Mouse (Mus musculus) heart, embryonic 12.5 days (tissue): ENCODE measurements at regions not wholly inside any gene's neighbourhood (a gene's known extent, or its start where the extent isn't known, plus 50 kb on each side); places are given as distances from the start of the nearest gene placed in this dataset.

Experiments used
- ATAC-seq: fragments of 200-750 bp; cut with Nextera tagmentation; 2 replicates; pipeline ENCODE4 v1.8.0; 2017; ENCODE audit warnings: moderate TSS enrichment, moderate library complexity; ENCODE audit not compliant: insufficient number of reproducible peaks, low FRiP score
- H3K27ac ChIP-seq: fragments of 300-500 bp; sonication (generic); 2 replicates; pipeline ENCODE4 v1.5.1; 2016; ENCODE audit warnings: mild to moderate bottlenecking, moderate library complexity; ENCODE audit not compliant: poor library complexity, severe bottlenecking
- H3K27me3 ChIP-seq: fragments of 300-500 bp; sonication (generic); replicated peaks from 2 replicates; pipeline ENCODE4 v1.6.1; 2016; ENCODE audit warnings: mild to moderate bottlenecking, moderate library complexity
- H3K36me3 ChIP-seq: fragments of 300-500 bp; sonication (generic); 2 replicates; pipeline ENCODE4 v1.6.1; 2016; ENCODE audit warnings: mild to moderate bottlenecking, moderate library complexity
- H3K4me1 ChIP-seq: fragments of 300-500 bp; sonication (generic); replicated peaks from 2 replicates; pipeline ENCODE4 v1.6.1; 2016; ENCODE audit warnings: mild to moderate bottlenecking
- H3K4me2 ChIP-seq: fragments of 300-500 bp; sonication (generic); 2 replicates; pipeline ENCODE4 v1.6.1; 2016; ENCODE audit warnings: mild to moderate bottlenecking, moderate library complexity
- H3K4me3 ChIP-seq: fragments of 300-500 bp; sonication (generic); 2 replicates; pipeline ENCODE4 v1.5.1; 2016; ENCODE audit warnings: mild to moderate bottlenecking
- H3K9ac ChIP-seq: fragments of 300-500 bp; sonication (generic); 2 replicates; pipeline ENCODE4 v1.6.1; 2016; ENCODE audit warnings: mild to moderate bottlenecking, moderate library complexity
- H3K9me3 ChIP-seq: fragments of 300-500 bp; sonication (generic); replicated peaks from 2 replicates; pipeline ENCODE4 v1.6.1; 2016; ENCODE audit warnings: mild to moderate bottlenecking, moderate library complexity
- WGBS: fragments of 180-500 bp; shearing (Covaris S2); methylation state at CpG from one replicate; pipeline ENCODE4 v1.1.7; 2016; 5-methylcytosine and 5-hydroxymethylcytosine counted together

DNA sequence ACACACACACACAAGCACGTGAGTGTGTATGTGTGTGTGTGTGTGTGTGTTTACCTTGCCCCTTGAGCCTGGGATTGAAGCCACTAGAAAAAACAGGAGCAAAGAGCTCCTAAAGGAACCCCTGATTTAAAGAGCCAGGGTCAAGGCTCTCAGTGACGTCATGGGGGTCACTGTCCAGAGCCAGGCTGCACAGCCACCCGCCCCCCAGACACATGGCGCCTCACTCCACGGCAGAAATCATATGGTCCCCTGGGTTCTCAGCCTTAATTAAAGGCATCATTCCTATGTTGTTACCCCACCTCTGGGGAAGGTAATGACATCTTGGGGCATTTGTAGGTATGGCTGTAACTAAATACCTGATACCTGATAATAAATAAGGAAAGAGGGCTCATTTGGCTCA is 224.9 kb upstream of the Irx5 start:
- 73% methylated on average over 5 of the region's 5 CpGs for WGBS
- H3K9ac ChIP-seq: no peak overlapping the region
- H3K4me2 ChIP-seq: no peak overlapping the region
- ATAC-seq: no peak
- no peak overlapping the region for H3K27ac ChIP-seq
- no peaks in the 10 kb centered on the region for H3K36me3 ChIP-seq
- H3K4me3 ChIP-seq: no peak overlapping the region
- H3K27me3 ChIP-seq: peaks cover 13% of the 10 kb centered on the region
- H3K4me1 ChIP-seq: peaks cover 38% of the 10 kb centered on the region
- H3K9me3 ChIP-seq: no peaks in the 10 kb centered on the region

DNA sequence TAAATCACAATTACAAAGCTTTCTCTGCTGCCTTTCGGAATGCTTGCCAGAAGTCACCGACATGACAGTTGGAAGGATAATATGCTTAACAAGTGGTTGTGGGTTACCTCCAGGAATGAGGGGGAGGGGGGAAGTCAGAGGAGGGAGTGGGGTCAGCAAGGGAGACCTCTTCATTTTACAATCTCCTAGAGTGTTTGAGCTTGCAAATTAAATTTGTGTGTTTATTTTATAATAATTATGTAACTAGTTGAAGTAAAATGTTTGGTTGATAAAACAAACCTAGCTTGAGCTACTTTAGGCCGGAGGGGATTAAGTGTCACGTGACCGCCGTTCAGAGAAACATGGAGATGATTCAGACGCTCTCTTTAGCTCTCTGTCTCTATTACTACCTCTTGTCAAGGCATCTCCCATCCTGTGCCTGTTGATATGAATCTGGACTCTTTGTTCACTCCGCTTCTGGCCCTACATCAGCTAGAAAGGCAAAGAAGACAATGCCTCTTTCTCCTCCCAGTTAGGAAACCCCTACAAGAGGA is 227.3 kb upstream of the Irx5 start:
- peaks cover 20% of the 10 kb centered on the region for H3K27me3 ChIP-seq
- 67% methylated on average over 8 of the region's 8 CpGs for WGBS
- no peak overlapping the region for H3K4me2 ChIP-seq
- no peak overlapping the region for H3K9ac ChIP-seq
- H3K36me3 ChIP-seq: no peaks in the 10 kb centered on the region
- no peaks in the 10 kb centered on the region for H3K9me3 ChIP-seq
- ATAC-seq: no peak
- H3K4me3 ChIP-seq: no peak overlapping the region
- peaks cover 29% of the 10 kb centered on the region for H3K4me1 ChIP-seq
- H3K27ac ChIP-seq: no peak overlapping the region

DNA sequence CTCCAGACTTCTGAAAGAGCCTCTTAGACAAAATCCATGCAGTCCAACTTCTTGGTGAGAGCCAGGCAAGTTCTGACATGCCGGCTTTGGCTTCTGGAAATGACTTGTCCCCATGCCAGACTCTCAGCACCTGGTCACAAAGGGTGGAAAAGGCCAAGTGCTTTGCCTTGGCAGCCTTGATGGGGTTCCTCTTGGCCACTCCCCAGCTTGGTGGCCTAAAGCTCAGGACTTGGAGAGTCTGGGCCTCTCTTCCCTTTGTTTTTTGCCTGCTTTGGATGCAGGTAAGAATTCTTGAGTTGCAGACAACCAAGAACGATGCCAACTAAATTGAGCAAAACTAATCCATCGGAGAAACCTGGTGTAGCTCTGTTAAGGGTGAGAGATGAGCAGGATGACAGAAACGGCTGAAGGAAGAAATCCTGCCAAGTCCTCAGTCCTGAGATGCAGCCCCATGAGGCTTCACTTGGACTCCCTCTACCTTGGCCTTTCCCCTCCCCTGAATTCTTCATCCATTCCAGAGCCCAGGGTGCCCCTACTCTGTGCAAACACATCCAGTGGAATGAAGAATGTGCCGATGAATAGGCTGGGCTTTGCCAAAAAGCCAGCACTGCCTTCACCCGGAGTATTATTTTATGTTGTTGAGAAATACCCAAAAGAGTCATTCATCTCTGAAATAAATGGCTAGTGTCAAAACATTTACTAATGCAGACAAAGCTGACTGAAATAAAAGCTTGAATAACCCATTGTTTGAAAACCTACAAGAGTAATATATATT is 228.0 kb upstream of the Irx5 start:
- Histone ChIP-seq H3K27ac (no peak overlapping the region), H3K9ac (no peak overlapping the region), H3K4me2 (no peak overlapping the region), H3K4me3 (no peak overlapping the region), H3K9me3 (no peaks in the 10 kb centered on the region), H3K4me1 (peaks cover 27% of the 10 kb centered on the region), H3K27me3 (peaks cover 17% of the 10 kb centered on the region; the same call in 1 of the 2 replicates), H3K36me3 (no peaks in the 10 kb centered on the region)
- ATAC-seq: no peak
- WGBS: 68% methylated on average over 6 of the region's 6 CpGs

DNA sequence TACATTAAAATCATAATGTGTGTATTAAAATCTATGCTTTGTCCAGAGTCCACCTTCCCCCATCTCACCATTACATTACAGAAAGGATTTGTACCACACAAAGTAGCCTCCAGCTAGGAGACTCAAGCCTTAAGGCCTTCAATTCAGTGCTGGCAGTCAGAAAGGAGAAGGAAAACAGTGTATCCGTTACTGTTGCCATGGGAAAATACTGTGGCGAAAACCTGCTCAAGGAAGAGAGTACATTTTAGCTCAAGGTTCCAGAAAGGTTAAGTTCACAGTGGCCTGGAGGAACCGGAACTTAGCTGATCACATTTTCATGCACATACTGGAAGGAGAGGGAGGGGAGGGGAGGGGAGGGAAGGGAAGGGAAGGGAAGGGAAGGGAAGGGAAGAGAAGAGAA is 231.8 kb upstream of the Irx5 start:
- Histone ChIP-seq H3K4me1 (peaks cover 15% of the 10 kb centered on the region), H3K4me2 (no peak overlapping the region), H3K4me3 (no peak overlapping the region), H3K27me3 (peaks cover 36% of the 10 kb centered on the region; the same call in 1 of the 2 replicates), H3K27ac (no peak overlapping the region), H3K36me3 (no peaks in the 10 kb centered on the region), H3K9ac (no peak overlapping the region), H3K9me3 (no peaks in the 10 kb centered on the region)
- ATAC-seq: no peak
- WGBS: 78% methylated on average over 3 of the region's 3 CpGs

DNA sequence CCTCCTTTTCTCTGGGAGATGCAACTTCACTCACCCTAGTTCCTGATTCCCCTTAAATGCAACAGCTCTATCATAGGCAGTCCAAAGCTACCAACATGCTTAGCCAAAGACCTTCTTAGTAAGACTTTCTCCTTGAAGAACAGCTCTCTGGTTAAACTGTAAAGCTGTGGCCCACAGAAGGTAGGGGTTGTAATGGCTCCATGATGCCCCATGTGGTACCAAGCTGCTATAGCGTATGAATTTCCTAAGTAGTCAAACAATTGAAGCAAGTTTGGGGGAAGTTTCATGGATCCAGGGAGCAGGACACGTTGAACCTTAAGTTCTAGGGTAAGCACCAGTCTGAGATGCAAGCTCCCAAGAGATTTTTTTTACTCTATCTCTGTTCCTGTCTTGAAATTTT is 236.1 kb upstream of the Irx5 start:
- 48% methylated on average over 2 of the region's 2 CpGs for WGBS
- no peak overlapping the region for H3K4me3 ChIP-seq

DNA sequence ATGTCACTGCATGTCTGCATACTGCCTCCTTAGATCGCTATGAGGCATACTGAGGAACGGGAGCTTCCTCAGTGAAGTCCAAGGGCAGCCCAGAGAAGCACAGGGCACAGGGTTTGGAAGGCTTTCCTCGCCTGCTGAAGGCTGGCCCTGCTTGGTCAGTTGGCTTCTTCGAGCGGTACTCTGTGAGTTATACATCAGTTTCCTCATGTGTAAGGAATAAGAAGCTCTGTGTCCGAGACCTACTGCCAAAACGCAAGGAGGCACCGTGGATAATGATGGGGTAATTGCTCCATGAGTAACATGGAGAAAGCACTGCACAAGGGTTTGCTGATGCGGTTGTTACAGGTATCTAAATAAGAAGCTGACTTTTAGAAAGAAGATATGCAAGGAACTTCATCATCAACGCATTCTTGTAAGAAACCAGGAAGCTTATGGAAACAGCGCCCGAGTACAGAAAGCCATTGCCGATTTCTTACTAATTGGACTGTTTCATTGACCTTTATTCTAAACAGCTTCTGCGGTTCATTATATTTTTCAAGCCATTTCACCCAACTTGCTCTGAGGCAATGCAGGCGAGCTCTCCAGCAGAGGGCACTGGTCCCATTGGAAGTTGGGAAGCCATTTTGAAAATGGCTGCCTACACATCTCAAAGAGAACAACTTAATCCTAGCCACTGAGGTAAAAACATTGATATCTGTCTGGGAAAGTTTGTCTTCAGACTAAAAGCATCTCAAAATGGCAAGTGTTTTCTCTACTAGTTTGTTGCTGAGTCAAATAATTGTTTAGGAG is 241.8 kb upstream of the Irx5 start:
- H3K27me3 ChIP-seq: 0 out of 2 replicates have a peak, but pooled peaks cover 9% of the 10 kb centered on the region
- no peak overlapping the region for H3K4me2 ChIP-seq
- H3K27ac ChIP-seq: no peak overlapping the region
- no peaks in the 10 kb centered on the region for H3K9me3 ChIP-seq
- H3K36me3 ChIP-seq: no peaks in the 10 kb centered on the region
- ATAC-seq: no peak
- no peak overlapping the region for H3K4me3 ChIP-seq
- H3K9ac ChIP-seq: no peak overlapping the region
- peaks cover 4% of the 10 kb centered on the region; the same call in 1 of the 2 replicates for H3K4me1 ChIP-seq
- 85% methylated on average over 15 of the region's 15 CpGs for WGBS

More for the DNA sequence above, 236.1 kb upstream of the Irx5 start:
- Histone ChIP-seq H3K4me1 (no peaks in the 10 kb centered on the region), H3K27ac (no peak overlapping the region), H3K9ac (no peak overlapping the region), H3K4me2 (no peak overlapping the region), H3K27me3 (0 out of 2 replicates have a peak, but pooled peaks cover 26% of the 10 kb centered on the region), H3K36me3 (no peaks in the 10 kb centered on the region), H3K9me3 (no peaks in the 10 kb centered on the region)
- no peak for ATAC-seq

DNA sequence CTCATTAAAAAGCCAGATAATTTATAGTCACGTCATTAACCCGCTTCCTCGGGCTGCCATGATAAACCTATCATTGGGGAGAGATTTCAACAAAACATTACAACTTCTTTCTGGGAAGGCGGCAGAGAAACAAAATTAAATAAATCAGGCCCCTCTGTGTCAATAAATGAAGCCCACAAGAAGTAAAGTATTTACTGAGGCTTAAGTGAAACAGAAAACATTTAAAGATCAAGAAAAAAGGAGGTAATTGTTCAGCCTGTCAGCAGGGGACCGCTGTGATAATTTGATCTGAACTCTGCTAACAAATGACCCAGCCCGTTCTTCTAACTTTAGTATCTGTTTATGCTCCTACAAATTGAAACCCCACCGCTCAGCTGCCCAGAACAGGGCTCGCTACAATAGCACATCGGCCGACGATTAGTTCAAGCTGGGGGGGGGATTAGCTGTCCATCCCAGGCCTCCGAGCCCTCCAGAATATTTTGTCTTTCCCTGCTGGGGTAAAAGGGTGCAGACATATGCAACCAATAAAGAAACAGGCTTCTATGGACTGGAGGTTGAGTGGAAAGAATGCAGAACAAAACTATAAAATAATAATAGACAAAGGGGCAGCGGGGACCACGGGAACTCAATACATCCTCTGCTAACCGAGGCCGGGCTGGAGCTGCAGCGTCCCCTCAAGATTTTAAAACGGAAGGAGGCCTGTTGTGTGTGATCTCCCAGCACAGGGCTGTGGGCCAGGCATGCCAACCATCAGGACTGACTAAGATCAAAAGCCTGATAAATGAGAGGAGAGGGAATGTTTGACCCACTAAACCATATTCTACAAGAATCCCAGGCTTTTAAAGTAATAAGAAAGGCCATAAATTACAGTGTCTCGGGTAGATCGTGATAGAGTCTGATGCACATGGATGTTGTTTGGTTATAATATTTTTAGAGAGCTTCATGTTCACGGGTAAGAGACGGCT is 242.8 kb upstream of the Irx5 start:
- Histone ChIP-seq H3K9ac (no peak overlapping the region), H3K4me1 (peaks cover 4% of the 10 kb centered on the region; the same call in 1 of the 2 replicates), H3K36me3 (no peaks in the 10 kb centered on the region), H3K27me3 (0 out of 2 replicates have a peak, but pooled peaks cover 6% of the 10 kb centered on the region), H3K4me3 (no peak overlapping the region), H3K4me2 (no peak overlapping the region), H3K9me3 (no peaks in the 10 kb centered on the region), H3K27ac (no peak overlapping the region)
- WGBS: 47% methylated on average over 22 of the region's 22 CpGs
- ATAC-seq: no peak

DNA sequence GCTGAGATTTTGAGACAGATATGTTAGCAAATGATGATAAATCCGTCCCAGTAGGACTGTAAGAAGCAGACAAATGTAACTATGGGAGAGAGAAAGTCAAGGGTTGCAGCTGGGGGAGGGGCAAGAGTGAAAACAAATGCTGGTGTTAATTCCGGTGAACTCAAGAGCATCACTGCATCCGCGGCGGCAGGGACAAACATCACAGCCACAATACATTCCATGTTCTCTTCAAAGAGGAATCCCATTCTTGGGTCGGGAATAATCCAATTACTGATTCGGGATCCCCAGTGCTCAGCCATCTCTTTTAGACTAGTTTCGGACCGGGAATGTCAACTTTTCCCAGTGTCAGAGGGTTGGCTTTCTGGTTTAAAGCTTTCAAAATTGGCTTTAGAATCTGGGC is 243.5 kb upstream of the Irx5 start:
- WGBS: 18% methylated on average over 9 of the region's 9 CpGs
- no peaks in the 10 kb centered on the region for H3K36me3 ChIP-seq
- no peak for ATAC-seq
- peaks cover 4% of the 10 kb centered on the region; the same call in 1 of the 2 replicates for H3K4me1 ChIP-seq
- no peaks in the 10 kb centered on the region for H3K9me3 ChIP-seq
- no peak overlapping the region for H3K9ac ChIP-seq
- no peak overlapping the region for H3K4me3 ChIP-seq
- H3K4me2 ChIP-seq: peak overlapping the region; percentile 23; the same call in 1 of the 2 replicates
- H3K27ac ChIP-seq: no peak overlapping the region
- H3K27me3 ChIP-seq: 0 out of 2 replicates have a peak, but pooled peaks cover 6% of the 10 kb centered on the region

DNA sequence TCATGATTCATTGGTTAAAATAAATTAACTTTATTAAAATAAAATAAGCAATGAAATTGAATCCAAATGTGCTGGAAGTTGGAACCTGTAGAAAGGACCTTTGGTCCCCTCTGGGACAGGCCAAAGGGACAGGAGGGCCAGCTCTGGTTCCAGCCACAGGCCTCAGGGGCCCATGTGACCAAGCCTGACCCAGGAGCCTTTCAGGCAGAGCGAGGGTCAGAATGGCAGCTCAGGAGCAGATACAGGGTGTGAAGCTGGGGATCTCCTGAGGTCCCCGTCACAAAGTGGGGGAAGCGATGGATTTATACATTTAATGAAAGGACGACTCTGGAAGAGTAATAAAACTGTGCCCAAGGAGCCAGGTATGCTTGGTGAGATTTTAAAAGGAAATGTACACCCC is 244.0 kb upstream of the Irx5 start:
- no peaks in the 10 kb centered on the region for H3K36me3 ChIP-seq
- WGBS: 68% methylated on average over 4 of the region's 4 CpGs
- H3K9me3 ChIP-seq: no peaks in the 10 kb centered on the region
- no peak overlapping the region for H3K4me2 ChIP-seq
- no peak for ATAC-seq
- H3K9ac ChIP-seq: no peak overlapping the region
- H3K27ac ChIP-seq: no peak overlapping the region
- peaks cover 4% of the 10 kb centered on the region; the same call in 1 of the 2 replicates for H3K4me1 ChIP-seq
- no peak overlapping the region for H3K4me3 ChIP-seq
- H3K27me3 ChIP-seq: 0 out of 2 replicates have a peak, but pooled peaks cover 6% of the 10 kb centered on the region

DNA sequence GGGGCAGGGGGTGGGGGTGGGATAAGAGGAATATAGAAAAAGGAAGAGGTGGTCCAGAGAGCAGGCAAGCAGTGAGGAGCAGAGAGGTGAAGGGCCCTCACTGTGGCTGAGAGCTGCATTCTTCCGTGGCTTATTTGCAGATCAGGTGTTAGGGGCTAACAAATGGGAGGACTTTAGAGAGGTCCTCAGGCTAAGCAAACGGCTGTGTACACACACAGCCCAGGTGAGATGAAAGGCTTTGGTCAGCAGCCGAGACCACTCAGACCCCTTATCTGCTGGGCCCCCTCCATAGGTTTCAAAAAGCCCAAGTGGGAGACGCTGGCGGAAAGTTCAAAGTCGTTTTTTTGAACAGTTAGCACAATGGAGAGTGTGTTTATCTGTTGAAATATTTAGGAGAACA is 252.9 kb upstream of the Irx5 start:
- Histone ChIP-seq H3K27ac (no peak overlapping the region), H3K9ac (no peak overlapping the region), H3K4me2 (no peak overlapping the region), H3K27me3 (peaks cover 3% of the 10 kb centered on the region; the same call in 1 of the 2 replicates), H3K4me3 (no peak overlapping the region), H3K9me3 (no peaks in the 10 kb centered on the region), H3K36me3 (no peaks in the 10 kb centered on the region), H3K4me1 (peaks cover 5% of the 10 kb centered on the region; the same call in 1 of the 2 replicates)
- WGBS: 27% methylated on average over 6 of the region's 6 CpGs
- ATAC-seq: no peak
